Mouse (Mus musculus) heart, postnatal 25 days (tissue): ENCODE measurements at regions not wholly inside any gene's neighbourhood (a gene's known extent, or its start where the extent isn't known, plus 50 kb on each side); places are given as distances from the start of the nearest gene placed in this dataset.

Experiments
- DNase-seq: peaks from one replicate; pipeline ENCODE4 v3.0.0; 2022; ENCODE audit warnings: low spot score
- intact Hi-C: fragments of 180-260 bp; cut with DNase I; formaldehyde crosslinking; loops from one replicate; pipeline ENCODE4 v1.15.1; 2025

GRCm38 (mm10) chr6:100432688-100433533 is 145.6 kb upstream of the Rybp start:
- intact Hi-C loops = no loop called here

GRCm38 (mm10) chr6:100430286-100430685 is 143.0 kb upstream of the Rybp start:
- DNase-seq = no peak
- intact Hi-C loops = no loop called here

More at GRCm38 (mm10) chr6:100432688-100433533, 145.6 kb upstream of the Rybp start:
- no peak for DNase-seq

DNA sequence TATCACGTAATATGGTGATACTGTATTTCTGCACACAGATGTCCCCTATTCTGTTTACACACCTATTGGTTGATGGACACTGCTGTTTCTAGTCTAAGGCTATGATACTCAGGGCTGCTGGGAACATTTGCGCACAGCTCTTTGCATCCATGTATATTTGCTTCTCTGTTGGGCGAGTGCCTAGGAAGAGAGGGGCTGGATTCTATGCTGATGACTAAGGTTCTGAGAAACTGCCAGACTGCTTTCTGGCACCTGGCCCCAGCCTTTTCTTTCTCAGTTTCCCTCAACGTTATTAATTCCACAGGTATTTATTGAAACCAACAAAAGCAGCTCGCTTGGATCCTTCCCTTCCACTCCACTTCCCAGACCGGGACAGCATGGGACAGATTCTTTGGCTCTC is 142.2 kb upstream of the Rybp start:
- DNase-seq = no peak
- intact Hi-C loops = no loop called here

- intact Hi-C loops = no loop called here
Measured at GRCm38 (mm10) chr6:100428759-100429158, 141.5 kb upstream of the Rybp start.

DNA sequence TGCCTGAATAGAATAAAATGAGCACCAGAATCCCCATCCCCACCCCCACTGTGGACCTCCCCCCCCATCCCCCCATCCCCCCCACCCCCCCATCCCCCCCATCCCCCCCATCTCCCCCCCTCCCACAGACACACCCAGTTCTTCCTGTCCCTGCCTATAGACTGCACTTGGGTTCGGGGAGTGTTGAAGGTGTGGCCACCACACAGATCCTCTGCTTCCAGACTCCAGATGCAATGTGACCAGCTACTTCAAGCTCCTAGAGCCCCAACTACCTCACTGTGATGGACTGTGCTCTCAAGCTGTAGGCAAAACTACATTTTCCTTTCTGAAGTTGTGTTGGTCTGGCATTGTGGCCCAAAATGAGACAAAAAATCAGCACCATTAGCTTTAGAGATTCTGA is 138.3 kb upstream of the Rybp start:
- intact Hi-C loops = no loop called here
- DNase-seq = no peak

More at GRCm38 (mm10) chr6:100428759-100429158, 141.5 kb upstream of the Rybp start:
- no peak for DNase-seq

GRCm38 (mm10) chr6:100424788-100425403 is 137.6 kb upstream of the Rybp start:
- DNase-seq = no peak
- intact Hi-C loops = no loop called here

DNA sequence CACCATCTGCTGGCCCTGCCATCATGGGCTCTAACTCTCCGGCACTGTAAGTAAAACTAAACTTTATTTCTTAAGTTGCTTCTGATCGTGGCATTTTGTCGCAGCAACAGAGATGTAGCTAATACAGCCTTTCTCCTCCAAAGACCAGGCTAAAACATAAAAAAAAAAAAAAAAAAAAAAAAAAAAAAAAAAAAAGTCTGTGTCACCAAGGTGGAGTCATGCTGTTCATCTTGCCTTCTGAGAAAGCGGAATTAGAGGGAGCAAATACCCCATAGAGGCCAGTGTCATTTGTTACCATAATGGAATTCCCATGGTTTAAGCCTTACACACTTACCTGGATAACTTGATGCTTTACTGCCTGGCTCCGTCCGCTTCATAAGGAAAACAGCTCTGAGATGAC is 136.9 kb upstream of the Rybp start:
- DNase-seq = no peak
- intact Hi-C loops = no loop called here

- intact Hi-C loops = no loop called here
- DNase-seq = no peak
Measured at GRCm38 (mm10) chr6:100423636-100424035, 136.4 kb upstream of the Rybp start.

DNA sequence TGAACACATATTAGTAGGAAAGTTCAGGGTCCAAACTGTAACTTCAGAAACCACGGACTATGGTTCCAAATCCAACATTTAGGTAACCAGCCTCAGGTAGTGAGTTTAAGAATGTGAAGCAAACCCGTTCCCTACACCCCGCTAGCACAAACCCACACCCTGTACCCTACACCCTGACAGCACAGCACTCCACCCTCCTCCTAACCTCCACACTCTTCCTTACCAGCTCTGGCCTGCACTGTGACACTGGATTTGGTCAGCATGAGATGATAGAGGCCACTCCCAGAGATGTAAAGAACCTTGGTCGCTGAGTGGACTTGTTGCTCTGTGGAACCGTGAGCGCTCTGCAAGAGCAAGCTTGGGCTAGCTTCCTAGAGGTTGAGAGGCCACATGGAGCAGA is 135.3 kb upstream of the Rybp start:
- intact Hi-C loops = no loop called here
- DNase-seq = no peak

DNA sequence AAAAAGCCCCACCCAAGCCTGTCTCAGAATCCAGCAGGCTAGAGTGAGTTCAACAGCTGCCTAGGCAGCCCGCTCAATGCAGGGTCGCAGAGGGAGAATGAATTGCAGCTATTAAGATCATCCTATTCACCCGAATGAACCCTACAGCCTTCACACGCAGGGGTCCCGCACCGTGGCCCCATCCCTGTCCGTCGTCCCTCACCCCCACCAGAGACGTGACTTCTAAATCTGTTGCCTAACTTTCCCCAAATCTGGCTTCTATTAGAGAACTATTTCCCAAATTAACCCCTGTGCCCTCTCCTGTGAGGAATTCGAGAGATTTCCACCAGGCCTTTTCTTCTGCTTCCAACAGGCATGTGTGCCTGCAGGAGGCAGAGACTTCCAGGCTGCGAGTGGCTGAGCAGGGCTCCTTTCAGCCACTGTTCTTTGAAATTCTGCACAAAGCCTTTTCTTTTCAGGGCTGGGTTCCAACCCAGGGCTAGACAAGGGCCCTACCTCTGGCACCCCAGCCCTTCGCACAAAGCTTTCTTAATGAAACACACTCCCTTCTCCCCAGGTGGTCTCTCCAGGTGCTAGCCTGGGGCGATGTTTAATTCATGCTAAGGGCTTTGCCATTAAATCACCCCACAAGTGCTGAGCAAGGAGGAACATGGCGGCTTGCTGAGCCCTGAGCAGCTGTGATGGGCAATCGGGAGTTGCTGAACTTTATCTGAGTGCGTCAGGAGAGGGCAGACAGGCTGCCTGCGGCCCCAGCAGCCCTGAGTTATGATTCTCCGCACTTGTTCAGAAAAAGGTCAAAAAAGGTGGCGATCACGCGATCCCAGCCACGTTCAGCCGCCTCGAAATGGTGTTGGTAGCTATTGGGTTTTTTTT is 134.7 kb upstream of the Rybp start:
- intact Hi-C loops = no loop called here

DNA sequence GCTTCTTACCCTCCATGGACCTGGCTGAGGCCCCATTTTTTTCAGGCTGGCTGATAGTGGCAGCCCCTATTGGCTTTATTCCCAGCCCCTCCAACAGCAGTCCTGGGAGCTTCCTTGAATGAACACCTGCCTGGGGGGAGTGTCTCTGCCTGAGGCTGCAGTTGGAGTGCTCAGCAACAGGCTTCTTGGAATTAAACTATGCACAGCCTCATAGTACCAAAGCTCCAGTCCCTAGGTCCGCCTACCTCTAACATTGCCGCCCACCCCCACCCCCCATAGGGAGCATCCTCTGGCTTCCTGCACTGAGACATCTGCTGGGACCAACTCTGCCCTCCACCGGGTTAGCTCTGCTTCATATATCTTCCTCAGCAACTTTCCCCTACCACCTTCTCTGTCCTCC is 133.3 kb upstream of the Rybp start:
- DNase-seq = no peak
- intact Hi-C loops = no loop called here

More for the DNA sequence above, 134.7 kb upstream of the Rybp start:
- DNase-seq = no peak

DNA sequence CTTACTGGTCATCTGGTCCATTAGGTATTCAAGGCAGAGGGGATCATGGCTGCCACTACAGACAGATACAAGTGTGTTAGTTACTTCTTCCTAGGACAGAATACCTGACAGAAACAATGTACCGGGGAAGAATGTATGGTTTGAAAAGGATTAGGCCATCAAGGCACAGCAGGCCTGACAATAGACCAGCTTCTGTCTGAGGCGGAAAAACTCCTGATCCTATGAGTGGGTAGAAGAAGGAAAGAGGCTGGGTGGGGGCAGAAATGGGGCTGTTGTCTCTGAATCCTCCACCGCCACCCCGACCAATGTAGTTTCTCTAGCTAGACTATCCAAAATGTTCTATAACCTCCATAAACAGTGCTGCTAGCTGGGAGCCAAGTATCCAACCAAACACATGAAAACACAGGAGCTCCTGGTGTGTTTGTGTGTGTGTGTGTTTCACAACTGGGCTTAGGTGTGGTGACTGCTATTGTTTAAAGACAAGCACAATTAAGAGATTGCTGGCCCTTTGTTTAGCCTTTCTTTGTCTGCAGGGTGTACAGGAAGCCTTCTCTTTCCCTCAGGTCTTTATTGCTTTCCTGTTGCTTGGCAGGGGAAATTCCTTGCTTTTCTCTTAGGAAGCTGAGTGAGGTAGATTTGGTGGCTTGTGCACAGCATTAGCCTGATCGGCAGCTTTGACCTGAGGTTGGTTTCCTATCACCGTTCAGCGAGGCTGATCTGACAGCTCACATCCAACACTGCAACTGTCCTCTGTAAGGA is 132.7 kb upstream of the Rybp start:
- DNase-seq = no peak
- intact Hi-C loops = no loop called here

DNA sequence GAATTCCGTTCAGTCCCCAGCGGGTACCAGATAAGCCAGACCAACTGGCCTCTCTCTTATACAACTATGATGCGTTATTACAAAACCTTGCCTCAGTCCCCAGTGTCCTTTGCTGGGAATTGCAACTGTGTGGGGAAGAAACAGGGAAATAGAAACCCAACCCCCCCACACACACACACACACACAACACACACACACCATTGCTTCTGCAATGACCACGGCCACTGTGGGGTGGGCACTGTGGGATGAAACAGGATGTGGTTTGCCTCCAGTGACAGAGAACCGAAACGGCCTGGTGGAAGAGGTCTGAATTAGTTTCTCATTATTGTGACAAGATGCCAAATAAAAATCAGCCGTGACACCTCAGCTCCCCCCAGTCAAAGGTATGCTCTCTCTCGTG is 128.8 kb upstream of the Rybp start:
- DNase-seq = no peak
- intact Hi-C loops = no loop called here

GRCm38 (mm10) chr6:100415514-100415913 is 128.2 kb upstream of the Rybp start:
- intact Hi-C loops = no loop called here
- no peak for DNase-seq

DNA sequence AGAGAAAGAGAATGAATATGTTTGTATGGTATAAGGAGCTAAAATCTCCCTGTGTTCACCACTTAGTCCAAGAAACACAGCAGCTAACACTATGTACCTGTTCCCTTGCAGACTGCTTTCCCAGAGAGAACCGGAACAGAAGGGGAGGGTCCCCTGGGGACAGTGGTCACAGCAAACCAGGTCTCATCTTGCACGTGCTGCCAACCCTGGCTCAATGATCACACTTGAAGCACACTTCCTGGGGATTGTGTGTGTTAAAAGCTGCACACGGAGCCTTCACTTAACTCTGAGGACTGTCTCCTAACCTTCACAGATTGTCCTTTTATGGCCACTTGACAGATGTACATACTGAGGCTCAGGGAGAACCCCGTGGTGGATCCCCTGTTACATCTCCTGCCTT is 127.6 kb upstream of the Rybp start:
- no peak for DNase-seq
- intact Hi-C loops = no loop called here

DNA sequence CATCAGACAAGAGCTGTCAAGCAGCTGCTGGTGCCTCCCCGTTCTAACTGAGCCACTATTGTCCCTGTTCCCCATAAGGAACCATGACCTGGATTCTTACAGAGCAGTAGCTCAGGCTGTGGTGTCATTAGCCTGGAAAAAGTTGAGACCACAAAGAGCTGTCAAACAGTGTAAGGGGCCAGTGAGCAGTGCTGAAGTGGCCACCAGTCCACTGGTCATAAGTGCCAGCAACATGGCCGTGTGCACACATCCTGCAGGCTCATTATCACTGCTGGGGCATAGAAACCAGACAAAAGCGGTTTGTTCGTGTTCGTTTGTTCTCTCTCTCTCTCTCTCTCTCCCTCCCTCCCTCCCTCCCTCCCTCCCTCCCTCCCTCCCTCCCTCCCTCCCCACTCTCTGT is 125.2 kb upstream of the Rybp start:
- intact Hi-C loops = no loop called here
- DNase-seq = no peak

- intact Hi-C loops = no loop called here
- DNase-seq = no peak
Measured at GRCm38 (mm10) chr6:100411968-100412367, 124.7 kb upstream of the Rybp start.

GRCm38 (mm10) chr6:100410067-100410631 is 122.9 kb upstream of the Rybp start:
- intact Hi-C loops = no loop called here
- DNase-seq = no peak

DNA sequence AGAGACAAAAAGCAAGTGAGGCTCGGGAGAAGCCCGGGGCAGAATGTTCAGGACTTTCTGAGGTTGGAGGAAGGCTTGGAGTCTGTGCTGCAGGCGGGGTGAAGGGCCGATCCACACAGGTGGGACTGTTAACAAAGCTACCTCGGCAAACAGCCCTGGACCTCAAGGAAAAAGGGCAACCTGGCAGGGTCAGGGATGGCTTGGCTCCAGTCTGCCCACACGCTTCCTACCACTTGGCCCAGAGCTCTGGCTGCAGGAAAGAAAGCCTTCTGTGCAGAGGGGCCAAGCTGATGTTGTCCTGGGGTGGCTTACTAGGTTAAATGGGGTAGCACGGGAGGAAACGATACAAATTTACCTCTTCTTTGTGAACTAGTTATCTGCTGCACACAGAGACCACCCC is 121.5 kb upstream of the Rybp start:
- intact Hi-C loops = no loop called here
- DNase-seq = no peak

DNA sequence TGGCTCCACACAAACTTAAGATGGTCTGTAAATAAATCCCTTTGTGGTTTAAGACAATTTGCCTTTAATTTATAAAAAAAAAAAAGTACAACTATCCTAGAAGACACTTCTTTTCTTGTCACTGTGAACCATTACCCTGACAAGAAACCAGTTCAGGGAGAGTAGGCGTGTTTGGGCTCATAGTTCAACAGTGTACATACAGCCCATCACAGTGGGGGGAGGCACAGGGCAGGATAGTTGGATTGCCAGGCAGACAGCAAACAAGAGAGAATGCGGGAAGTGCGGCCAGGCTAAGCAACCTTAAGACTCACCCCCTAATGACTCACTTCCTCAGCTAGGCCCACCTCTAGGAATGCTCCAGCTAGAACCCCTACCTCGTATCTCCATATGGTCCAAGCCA is 119.2 kb upstream of the Rybp start:
- intact Hi-C loops = no loop called here
- no peak for DNase-seq
